Mouse (Mus musculus) lung, adult 2 months (tissue): ENCODE measurements around the gene Tctn1.

Experiments used
- CTCF ChIP-seq: fragments of 200-500 bp; IDR thresholded peaks from 2 replicates; pipeline ENCODE4 v1.5.1; 2011; ENCODE audit warnings: mild to moderate bottlenecking, low read length, control low read depth; ENCODE audit not compliant: insufficient read depth
- POLR2A ChIP-seq: fragments of 200-500 bp; IDR thresholded peaks from 2 replicates; pipeline ENCODE4 v1.6.1; 2011; ENCODE audit warnings: low read depth, mild to moderate bottlenecking, control low read depth, low read length, borderline replicate concordance; ENCODE audit errors: extremely low read depth

DNA sequence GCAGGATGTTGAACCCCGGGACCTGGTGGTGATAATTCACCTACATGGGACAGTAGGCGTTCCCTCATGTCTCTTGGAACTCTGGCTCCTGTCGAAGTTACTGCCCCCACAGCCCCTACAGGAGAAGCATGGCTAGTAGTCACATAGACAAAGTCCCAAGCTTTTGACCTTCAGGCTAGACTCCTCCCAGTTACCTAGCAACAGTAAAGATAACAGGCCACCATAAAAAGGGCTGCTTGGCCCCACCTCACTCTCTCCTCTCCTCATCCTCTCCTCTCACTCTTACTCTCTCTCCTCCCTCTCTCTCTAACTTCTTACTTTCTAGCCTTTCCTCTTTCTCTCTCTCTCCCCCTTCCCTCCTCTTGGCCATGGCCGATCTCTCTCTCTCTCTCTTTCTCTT is 63.4 kb downstream of the Tctn1 start:
- no peak for TF ChIP-seq POLR2A
- no peak for TF ChIP-seq CTCF
